Mouse (Mus musculus) midbrain, embryonic 13.5 days (tissue): Measurements from ENCODE around the gene Lat. TPM values are rescaled to one million over a fixed set of nuclear protein-coding genes. Genes with fewer than 3 reads are reported as not detected.
"Not testable (repeated sequence)": the region's sequence is repeated elsewhere in the genome, so short reads cannot be mapped to it uniquely, and the experiment has no call there.

Experiments used
- ATAC-seq: fragments of 200-750 bp; cut with Nextera tagmentation; 2 replicates; pipeline ENCODE4 v1.8.0; 2017; ENCODE audit warnings: mild to moderate bottlenecking, moderate TSS enrichment, moderate library complexity
- H3K27ac ChIP-seq: fragments of 300-500 bp; sonication (generic); 2 replicates; pipeline ENCODE4 v1.5.1; 2015; ENCODE audit warnings: inconsistent platforms, mild to moderate bottlenecking, moderate library complexity
- H3K27me3 ChIP-seq: fragments of 300-500 bp; sonication (generic); 2 replicates; pipeline ENCODE4 v1.6.1; 2015; ENCODE audit warnings: mild to moderate bottlenecking, inconsistent platforms
- H3K36me3 ChIP-seq: fragments of 300-500 bp; sonication (generic); 2 replicates; pipeline ENCODE4 v1.6.1; 2015; ENCODE audit warnings: mild to moderate bottlenecking, inconsistent platforms
- H3K4me1 ChIP-seq: fragments of 300-500 bp; sonication (generic); replicated peaks from 2 replicates; pipeline ENCODE4 v1.6.1; 2015; ENCODE audit warnings: inconsistent platforms
- H3K4me2 ChIP-seq: fragments of 300-500 bp; sonication (generic); replicated peaks from 2 replicates; pipeline ENCODE4 v1.6.1; 2015; ENCODE audit warnings: moderate library complexity, mild to moderate bottlenecking, inconsistent platforms
- H3K4me3 ChIP-seq: fragments of 300-500 bp; sonication (generic); replicated peaks from 2 replicates; pipeline ENCODE4 v1.5.1; 2015; ENCODE audit warnings: mild to moderate bottlenecking, inconsistent platforms
- H3K9ac ChIP-seq: fragments of 300-500 bp; sonication (generic); replicated peaks from 2 replicates; pipeline ENCODE4 v1.6.1; 2015; ENCODE audit warnings: mild to moderate bottlenecking, inconsistent platforms
- H3K9me3 ChIP-seq: fragments of 300-500 bp; sonication (generic); 2 replicates; pipeline ENCODE4 v1.6.1; 2016; ENCODE audit warnings: mild to moderate bottlenecking, inconsistent platforms
- WGBS: fragments of 180-500 bp; shearing (Covaris S2); methylation state at CpG from one replicate; pipeline ENCODE4 v1.1.7; 2015; 5-methylcytosine and 5-hydroxymethylcytosine counted together
- microRNA-seq: library from miRNA; unstranded; fragments of <30 nt; microRNA quantifications from one replicate; pipeline ENCODE4, GENCODE M21; 2016
- polyA plus RNA-seq: library from polyadenylated mRNA; unstranded; fragments of >200 nt; fragmentation: Nextera tagmentation; extraction: Ambion mirVana; gene quantifications from 2 replicates; pipeline ENCODE4 v1.2.1, GENCODE M21; 2015

Gene Lat
- polyA plus RNA-seq, 1 experiment from 2014 or later: 1.7 TPM

DNA sequence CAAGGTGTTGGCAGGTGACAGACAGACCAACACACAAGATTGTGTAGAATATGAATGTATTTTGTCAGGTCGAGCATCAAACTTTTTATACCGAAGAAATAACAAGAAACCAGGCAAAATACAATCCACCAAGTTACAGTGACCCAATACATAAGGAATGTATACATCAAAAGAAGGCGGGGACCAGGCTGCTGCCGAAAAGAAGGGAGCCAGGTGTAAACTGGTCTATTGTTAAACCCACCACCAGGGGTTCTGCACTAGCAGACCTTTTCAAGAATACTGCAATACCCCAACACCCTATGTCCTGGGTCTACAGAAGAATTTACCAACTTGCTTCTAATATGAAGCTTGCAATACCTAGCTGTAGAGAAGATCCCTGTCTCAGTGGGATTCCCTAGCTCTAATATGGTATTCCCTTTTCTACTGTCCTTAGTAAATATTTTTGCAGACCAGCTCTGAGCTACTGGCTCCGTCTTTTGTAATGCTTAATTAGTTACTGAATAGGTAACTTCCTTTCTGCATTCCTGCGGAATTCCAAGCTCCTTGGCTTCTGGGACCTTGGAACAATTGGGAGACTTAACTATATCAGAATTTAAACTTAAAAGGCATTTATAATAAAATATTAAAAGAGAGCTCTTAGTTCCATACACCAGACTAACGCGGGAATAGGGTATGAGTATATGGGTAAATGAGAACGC, 43.6 kb downstream of the Lat start:
- H3K27ac ChIP-seq, H3K9ac ChIP-seq, H3K27me3 ChIP-seq, H3K4me3 ChIP-seq, ATAC-seq, H3K4me1 ChIP-seq, H3K36me3 ChIP-seq, H3K9me3 ChIP-seq, H3K4me2 ChIP-seq: not testable (repeated sequence)
- WGBS: 26% methylated on average over 9 of the region's 9 CpGs

DNA sequence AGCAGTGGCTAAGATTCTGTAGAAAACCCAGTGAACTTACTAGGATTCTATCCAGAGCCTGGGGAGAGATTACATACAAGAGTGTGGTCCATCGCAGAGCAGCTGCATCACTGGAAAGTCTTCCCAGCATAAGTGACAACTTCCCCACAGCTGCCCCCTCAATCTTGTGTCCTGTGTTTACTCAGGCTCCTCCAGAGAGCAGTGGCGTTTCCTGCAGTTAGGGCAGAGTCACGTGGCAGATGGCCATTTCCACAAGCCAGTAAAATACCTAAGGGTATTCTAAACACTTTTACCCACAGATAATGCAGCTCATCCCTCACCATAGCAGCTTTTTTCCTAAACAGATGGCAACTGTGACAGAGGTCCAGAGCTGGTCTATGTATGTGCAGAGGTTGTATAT, 44.6 kb downstream of the Lat start:
- no peak overlapping the region for H3K4me3 ChIP-seq
- H3K9ac ChIP-seq: no peak overlapping the region
- WGBS: 44% methylated on average over 3 of the region's 3 CpGs
- H3K27ac ChIP-seq: no peak overlapping the region
- 0 out of 2 replicates have a peak, but pooled peaks cover 6% of the 10 kb centered on the region for H3K27me3 ChIP-seq
- ATAC-seq: no peak
- H3K4me2 ChIP-seq: no peak overlapping the region
- no peaks in the 10 kb centered on the region for H3K4me1 ChIP-seq
- H3K9me3 ChIP-seq: no peaks in the 10 kb centered on the region
- no peaks in the 10 kb centered on the region for H3K36me3 ChIP-seq

DNA sequence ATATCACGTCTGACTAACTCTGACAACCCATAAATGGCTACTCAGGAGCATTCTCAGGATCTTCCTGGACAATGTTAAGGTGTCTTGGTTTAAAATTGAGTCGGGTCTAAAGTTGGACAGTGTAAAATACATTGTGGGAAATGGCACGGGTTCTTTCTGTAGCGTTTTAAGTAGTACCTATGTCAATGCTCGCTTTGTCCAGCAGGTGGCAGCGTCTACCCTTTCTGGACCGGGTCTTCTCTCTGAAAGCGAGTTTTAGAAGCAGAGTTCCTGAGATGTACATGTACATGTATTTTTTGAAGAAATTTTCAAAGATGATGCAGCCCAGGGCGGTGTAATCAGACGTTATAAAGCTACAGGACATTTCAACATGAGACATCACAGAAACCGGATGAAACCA, 45.6 kb downstream of the Lat start:
- H3K4me1 ChIP-seq: no peaks in the 10 kb centered on the region
- no peak overlapping the region for H3K4me2 ChIP-seq
- no peak overlapping the region for H3K27ac ChIP-seq
- no peaks in the 10 kb centered on the region for H3K36me3 ChIP-seq
- H3K4me3 ChIP-seq: no peak overlapping the region
- H3K27me3 ChIP-seq: 0 out of 2 replicates have a peak, but pooled peaks cover 6% of the 10 kb centered on the region
- no peaks in the 10 kb centered on the region for H3K9me3 ChIP-seq
- no peak for ATAC-seq
- H3K9ac ChIP-seq: no peak overlapping the region
- 9% methylated on average over 11 of the region's 11 CpGs for WGBS

DNA sequence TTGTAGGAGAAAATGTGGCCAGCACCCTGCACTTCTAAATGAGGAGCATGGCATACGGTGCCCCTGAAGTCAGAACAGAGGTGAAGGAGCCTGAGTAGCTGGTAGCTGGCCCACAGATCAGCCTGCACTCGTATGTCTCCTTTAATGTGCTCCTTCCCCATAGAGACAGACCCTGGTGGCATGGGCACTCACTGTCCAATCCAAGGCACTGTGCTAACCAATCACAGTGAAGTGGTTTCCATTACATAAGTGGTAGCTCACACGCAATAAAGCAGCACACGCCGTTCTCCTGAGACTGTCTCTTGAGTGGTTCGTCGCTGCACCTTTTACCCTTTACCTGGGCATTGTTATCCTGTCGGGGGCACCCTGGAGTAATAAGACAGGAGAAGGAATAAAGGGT, 55.1 kb downstream of the Lat start:
- no peak for ATAC-seq
- H3K27ac ChIP-seq: no peak overlapping the region
- no peaks in the 10 kb centered on the region for H3K36me3 ChIP-seq
- no peak overlapping the region for H3K4me3 ChIP-seq
- H3K4me1 ChIP-seq: no peaks in the 10 kb centered on the region
- 81% methylated on average over 8 of the region's 8 CpGs for WGBS
- H3K4me2 ChIP-seq: no peak overlapping the region
- H3K9ac ChIP-seq: no peak overlapping the region
- no peaks in the 10 kb centered on the region for H3K27me3 ChIP-seq
- H3K9me3 ChIP-seq: no peaks in the 10 kb centered on the region

Small RNA genes within 50 kb of the gene (microRNA-seq; reads per million reads assigned to microRNA genes)
- gene Mir7058: not detected

Other genes starting within 250 kb of the Lat start
- 44.6 and 50.4 TPM in 2 replicates for gene Xpo6, start 169.1 kb downstream of the Lat start, polyA plus RNA-seq
- gene Sbk1, start 97.0 kb downstream of the Lat start, polyA plus RNA-seq: 238 and 300 TPM in 2 replicates
- gene Spns1, start 7.9 kb upstream of the Lat start, polyA plus RNA-seq: 77.9 and 78.6 TPM in 2 replicates
- gene Nfatc2ip, start 27.2 kb upstream of the Lat start, polyA plus RNA-seq: 2.9 and 3.8 TPM in 2 replicates
- not detected in 2 replicates for gene Cd19, start 45.3 kb upstream of the Lat start, polyA plus RNA-seq
- gene Rabep2, start 59.2 kb upstream of the Lat start, polyA plus RNA-seq: 23.7 and 25.9 TPM in 2 replicates
- gene Atp2a1, start 93.5 kb upstream of the Lat start, polyA plus RNA-seq: 0.32 and 0.49 TPM in 2 replicates
- gene Sh2b1, start 105.9 kb upstream of the Lat start, polyA plus RNA-seq: 63.7 and 69.5 TPM in 2 replicates
- gene Tufm, start 117.8 kb upstream of the Lat start, polyA plus RNA-seq: 117 and 124 TPM in 2 replicates
- gene Atxn2l, start 133.9 kb upstream of the Lat start, polyA plus RNA-seq: 65.1 and 76.5 TPM in 2 replicates
- gene Eif3c, start 196.8 kb upstream of the Lat start, polyA plus RNA-seq: 207 and 213 TPM in 2 replicates
- 0.21 and 0.69 TPM in 2 replicates for gene Apobr, start 215.4 kb upstream of the Lat start, polyA plus RNA-seq
- gene Cln3, start 216.2 kb upstream of the Lat start, polyA plus RNA-seq: 27.7 and 28.8 TPM in 2 replicates
- not detected in 2 replicates for gene Il27, start 225.4 kb upstream of the Lat start, polyA plus RNA-seq